Mouse (Mus musculus) limb, embryonic 12.5 days (tissue): ENCODE measurements around the gene Dok5. TPM values are rescaled to one million over a fixed set of nuclear protein-coding genes. Genes with fewer than 3 reads are reported as not detected.
A peak's percentile ranks its signal among the peaks of the same experiment; 100 is the strongest.

ENCODE experiments used
- ATAC-seq: fragments of 200-750 bp; cut with Nextera tagmentation; 2 replicates; pipeline ENCODE4 v1.8.0; 2017; ENCODE audit warnings: low read depth, moderate TSS enrichment; ENCODE audit not compliant: insufficient number of reproducible peaks, insufficient read depth, low FRiP score, low TSS enrichment
- H3K27ac ChIP-seq: fragments of 300-500 bp; sonication (generic); 2 replicates; pipeline ENCODE4 v1.5.1; 2016; ENCODE audit warnings: mild to moderate bottlenecking, moderate library complexity
- H3K27me3 ChIP-seq: fragments of 300-500 bp; sonication (generic); 2 replicates; pipeline ENCODE4 v1.6.1; 2016; ENCODE audit warnings: mild to moderate bottlenecking, moderate library complexity
- H3K36me3 ChIP-seq: fragments of 300-500 bp; sonication (generic); 2 replicates; pipeline ENCODE4 v1.6.1; 2016; ENCODE audit warnings: mild to moderate bottlenecking, moderate library complexity
- H3K4me1 ChIP-seq: fragments of 300-500 bp; sonication (generic); replicated peaks from 2 replicates; pipeline ENCODE4 v1.6.1; 2016
- H3K4me2 ChIP-seq: fragments of 300-500 bp; sonication (generic); 2 replicates; pipeline ENCODE4 v1.6.1; 2016; ENCODE audit warnings: mild to moderate bottlenecking, moderate library complexity
- H3K4me3 ChIP-seq: fragments of 300-500 bp; sonication (generic); replicated peaks from 2 replicates; pipeline ENCODE4 v1.5.1; 2016; ENCODE audit warnings: mild to moderate bottlenecking
- H3K9ac ChIP-seq: fragments of 300-500 bp; sonication (generic); replicated peaks from 2 replicates; pipeline ENCODE4 v1.6.1; 2016; ENCODE audit warnings: mild to moderate bottlenecking, moderate library complexity
- H3K9me3 ChIP-seq: fragments of 300-500 bp; sonication (generic); 2 replicates; pipeline ENCODE4 v1.6.1; 2016; ENCODE audit warnings: mild to moderate bottlenecking, moderate library complexity
- WGBS: fragments of 180-500 bp; shearing (Covaris S2); methylation state at CpG from one replicate; pipeline ENCODE4 v1.1.7; 2016; 5-methylcytosine and 5-hydroxymethylcytosine counted together
- polyA plus RNA-seq: library from polyadenylated mRNA; unstranded; fragments of >200 nt; fragmentation: Nextera tagmentation; extraction: Ambion mirVana; gene quantifications from 2 replicates; pipeline ENCODE4 v1.2.1, GENCODE M21; 2016

The Dok5 gene
- polyA plus RNA-seq, 1 experiment from 2014 or later = 4.9 TPM

DNA sequence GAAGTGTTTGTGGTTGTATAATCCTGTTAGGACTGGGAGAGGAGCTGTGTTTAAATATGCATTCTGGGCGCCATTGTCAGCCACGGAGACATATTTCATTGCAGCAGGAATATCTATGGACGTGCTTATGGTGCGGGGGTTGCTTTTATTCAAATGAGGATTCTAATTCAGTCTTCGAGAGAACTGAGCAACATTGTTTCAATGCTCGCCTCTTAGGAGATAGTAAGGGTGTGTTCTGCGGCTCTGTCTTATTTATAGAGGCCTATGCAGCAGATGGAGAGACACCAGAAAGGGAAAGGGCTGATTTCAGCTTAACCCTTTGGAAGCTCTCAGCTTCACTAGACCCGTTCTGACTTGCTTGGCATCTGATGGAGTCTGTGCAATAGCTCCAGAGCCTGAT lies 35.6 kb downstream of the Dok5 start:
- H3K4me2 ChIP-seq = no peak overlapping the region
- 78% methylated on average over 8 of the region's 8 CpGs for WGBS
- H3K9ac ChIP-seq = no peak overlapping the region

DNA sequence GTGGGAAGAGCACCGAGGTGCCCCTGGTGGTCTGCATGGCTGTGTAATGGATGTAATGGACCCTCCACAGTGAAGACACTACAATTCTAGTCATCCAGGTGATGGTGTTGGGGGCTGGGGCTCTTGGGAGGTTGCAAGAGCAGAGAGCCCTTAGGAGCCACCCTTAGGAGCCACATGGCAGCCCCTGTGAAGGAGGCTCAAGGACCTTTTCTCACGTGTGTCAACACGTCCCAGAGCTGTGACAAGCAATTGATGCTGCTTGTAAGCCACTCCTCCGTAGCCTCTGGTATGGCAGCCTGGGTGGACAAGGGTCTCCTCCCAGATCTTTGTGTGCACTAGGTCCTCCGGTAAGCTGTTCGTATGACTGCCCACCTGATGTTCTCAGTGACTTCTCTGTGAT lies 37.1 kb downstream of the Dok5 start:
- H3K27ac ChIP-seq = no peak overlapping the region

More for the DNA sequence above, 35.6 kb downstream of the Dok5 start:
- H3K4me1 ChIP-seq = peaks cover 9% of the 10 kb centered on the region
- no peak overlapping the region for H3K27ac ChIP-seq
- no peaks in the 10 kb centered on the region for H3K36me3 ChIP-seq
- peaks cover 9% of the 10 kb centered on the region; the same call in 1 of the 2 replicates for H3K27me3 ChIP-seq
- no peak overlapping the region for H3K4me3 ChIP-seq
- no peaks in the 10 kb centered on the region for H3K9me3 ChIP-seq
- ATAC-seq = no peak

GRCm38 (mm10) chr2:170771555-170771954 lies 39.9 kb downstream of the Dok5 start:
- ATAC-seq = no peak
- 29% methylated on average over 1 of the region's 1 CpGs for WGBS
- no peak overlapping the region for H3K4me3 ChIP-seq
- no peaks in the 10 kb centered on the region for H3K36me3 ChIP-seq
- H3K9me3 ChIP-seq = no peaks in the 10 kb centered on the region
- H3K4me2 ChIP-seq = no peak overlapping the region
- peaks cover 9% of the 10 kb centered on the region; the same call in 1 of the 2 replicates for H3K27me3 ChIP-seq
- H3K4me1 ChIP-seq = peaks cover 17% of the 10 kb centered on the region
- H3K27ac ChIP-seq = no peak overlapping the region
- no peak overlapping the region for H3K9ac ChIP-seq

More for the DNA sequence above, 37.1 kb downstream of the Dok5 start:
- no peak for ATAC-seq
- Histone ChIP-seq H3K27me3 (peaks cover 9% of the 10 kb centered on the region; the same call in 1 of the 2 replicates), H3K9ac (no peak overlapping the region), H3K4me3 (no peak overlapping the region), H3K4me1 (peaks cover 17% of the 10 kb centered on the region), H3K9me3 (no peaks in the 10 kb centered on the region), H3K4me2 (no peak overlapping the region), H3K36me3 (no peaks in the 10 kb centered on the region)
- WGBS = 76% methylated on average over 6 of the region's 6 CpGs

GRCm38 (mm10) chr2:170772126-170772884 lies 40.7 kb downstream of the Dok5 start:
- Histone ChIP-seq H3K4me1 (peaks cover 23% of the 10 kb centered on the region), H3K9ac (peak overlapping the region; percentile 42; the same call in 1 of the 2 replicates), H3K4me2 (peak overlapping the region; percentile 50), H3K4me3 (peak overlapping the region; percentile 13), H3K9me3 (no peaks in the 10 kb centered on the region), H3K36me3 (no peaks in the 10 kb centered on the region), H3K27me3 (peaks cover 9% of the 10 kb centered on the region; the same call in 1 of the 2 replicates), H3K27ac (no peak overlapping the region)
- no peak for ATAC-seq
- WGBS = 11% methylated on average over 19 of the region's 19 CpGs

GRCm38 (mm10) chr2:170772885-170773270 lies 41.3 kb downstream of the Dok5 start:
- peak overlapping the region; percentile 50; the same call in 1 of the 2 replicates for H3K4me2 ChIP-seq
- no peaks in the 10 kb centered on the region for H3K9me3 ChIP-seq
- H3K36me3 ChIP-seq = no peaks in the 10 kb centered on the region
- no peak overlapping the region for H3K27ac ChIP-seq
- no peak overlapping the region for H3K4me3 ChIP-seq
- peaks cover 24% of the 10 kb centered on the region for H3K4me1 ChIP-seq
- no peak for ATAC-seq
- WGBS = 60% methylated on average over 8 of the region's 8 CpGs
- H3K27me3 ChIP-seq = peaks cover 9% of the 10 kb centered on the region; the same call in 1 of the 2 replicates
- H3K9ac ChIP-seq = no peak overlapping the region

DNA sequence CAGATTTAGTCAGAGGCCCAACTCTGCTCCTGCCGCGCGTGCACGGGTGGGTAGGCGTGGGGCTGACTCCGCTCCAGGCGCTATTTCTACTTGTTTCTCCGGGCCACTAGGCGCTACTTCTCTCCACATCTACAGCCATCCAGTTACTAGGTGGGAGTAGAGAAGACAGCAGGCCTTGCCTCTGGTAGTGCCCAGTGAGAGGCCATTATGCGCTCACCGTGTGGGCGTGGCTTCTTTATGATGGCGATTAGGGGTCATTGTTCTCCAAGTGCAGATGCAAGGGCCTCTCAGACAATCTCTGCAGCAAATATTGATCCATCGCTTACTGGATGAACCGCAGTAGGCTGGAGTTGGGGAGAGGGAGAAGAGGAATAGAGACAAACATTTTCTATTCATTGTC lies 44.0 kb downstream of the Dok5 start:
- WGBS = 87% methylated on average over 15 of the region's 15 CpGs

GRCm38 (mm10) chr2:170776107-170776506 lies 44.5 kb downstream of the Dok5 start:
- H3K4me3 ChIP-seq = no peak overlapping the region
- peaks cover 5% of the 10 kb centered on the region; the same call in 1 of the 2 replicates for H3K27me3 ChIP-seq
- no peak overlapping the region for H3K27ac ChIP-seq
- H3K36me3 ChIP-seq = no peaks in the 10 kb centered on the region
- peaks cover 24% of the 10 kb centered on the region for H3K4me1 ChIP-seq
- H3K4me2 ChIP-seq = no peak overlapping the region
- ATAC-seq = no peak
- H3K9me3 ChIP-seq = no peaks in the 10 kb centered on the region
- 94% methylated on average over 11 of the region's 11 CpGs for WGBS
- no peak overlapping the region for H3K9ac ChIP-seq

More for the DNA sequence above, 44.0 kb downstream of the Dok5 start:
- no peak overlapping the region for H3K4me2 ChIP-seq
- H3K27me3 ChIP-seq = peaks cover 5% of the 10 kb centered on the region; the same call in 1 of the 2 replicates
- no peak for ATAC-seq
- H3K4me1 ChIP-seq = peaks cover 24% of the 10 kb centered on the region
- no peak overlapping the region for H3K9ac ChIP-seq
- no peaks in the 10 kb centered on the region for H3K36me3 ChIP-seq
- no peaks in the 10 kb centered on the region for H3K9me3 ChIP-seq
- no peak overlapping the region for H3K27ac ChIP-seq
- H3K4me3 ChIP-seq = no peak overlapping the region

GRCm38 (mm10) chr2:170777572-170777971 lies 46.0 kb downstream of the Dok5 start:
- no peaks in the 10 kb centered on the region for H3K36me3 ChIP-seq
- no peaks in the 10 kb centered on the region for H3K9me3 ChIP-seq
- H3K4me1 ChIP-seq = peaks cover 11% of the 10 kb centered on the region
- no peak overlapping the region for H3K4me2 ChIP-seq
- H3K9ac ChIP-seq = no peak overlapping the region
- no peak overlapping the region for H3K27ac ChIP-seq
- no peak overlapping the region for H3K4me3 ChIP-seq
- no peak for ATAC-seq
- H3K27me3 ChIP-seq = no peaks in the 10 kb centered on the region
- 88% methylated on average over 6 of the region's 6 CpGs for WGBS

GRCm38 (mm10) chr2:170780010-170780750 lies 48.6 kb downstream of the Dok5 start:
- Histone ChIP-seq H3K9me3 (no peaks in the 10 kb centered on the region), H3K27ac (no peak overlapping the region), H3K4me1 (peaks cover 7% of the 10 kb centered on the region; the same call in 1 of the 2 replicates), H3K36me3 (no peaks in the 10 kb centered on the region), H3K4me2 (no peak overlapping the region), H3K9ac (no peak overlapping the region), H3K4me3 (no peak overlapping the region), H3K27me3 (no peaks in the 10 kb centered on the region)
- 91% methylated on average over 11 of the region's 11 CpGs for WGBS
- ATAC-seq = no peak

DNA sequence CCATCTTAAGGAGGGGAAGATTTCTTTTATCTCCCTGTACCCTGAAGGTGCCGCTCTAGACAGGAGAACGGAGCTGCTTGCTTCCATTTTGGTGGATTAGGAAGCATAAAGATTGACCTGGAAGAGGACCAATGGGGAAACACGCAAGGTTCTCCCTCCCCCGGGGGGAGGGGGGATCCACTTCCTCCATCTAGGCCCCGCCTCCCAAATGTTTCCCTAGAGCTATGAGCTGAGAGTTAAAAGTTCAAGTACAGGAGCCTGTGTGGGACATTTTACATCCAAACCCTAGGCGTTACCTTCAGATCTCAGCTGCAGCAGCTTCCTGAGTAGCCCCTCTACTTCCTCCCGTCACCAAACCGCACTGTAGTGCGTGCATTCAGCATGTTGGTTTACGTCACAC lies 56.5 kb downstream of the Dok5 start:
- Histone ChIP-seq H3K36me3 (no peaks in the 10 kb centered on the region), H3K9ac (no peak overlapping the region), H3K4me3 (no peak overlapping the region), H3K4me2 (no peak overlapping the region), H3K4me1 (no peaks in the 10 kb centered on the region), H3K27me3 (no peaks in the 10 kb centered on the region), H3K27ac (no peak overlapping the region), H3K9me3 (peaks cover 4% of the 10 kb centered on the region; the same call in 1 of the 2 replicates)
- 94% methylated on average over 10 of the region's 10 CpGs for WGBS
- ATAC-seq = no peak

DNA sequence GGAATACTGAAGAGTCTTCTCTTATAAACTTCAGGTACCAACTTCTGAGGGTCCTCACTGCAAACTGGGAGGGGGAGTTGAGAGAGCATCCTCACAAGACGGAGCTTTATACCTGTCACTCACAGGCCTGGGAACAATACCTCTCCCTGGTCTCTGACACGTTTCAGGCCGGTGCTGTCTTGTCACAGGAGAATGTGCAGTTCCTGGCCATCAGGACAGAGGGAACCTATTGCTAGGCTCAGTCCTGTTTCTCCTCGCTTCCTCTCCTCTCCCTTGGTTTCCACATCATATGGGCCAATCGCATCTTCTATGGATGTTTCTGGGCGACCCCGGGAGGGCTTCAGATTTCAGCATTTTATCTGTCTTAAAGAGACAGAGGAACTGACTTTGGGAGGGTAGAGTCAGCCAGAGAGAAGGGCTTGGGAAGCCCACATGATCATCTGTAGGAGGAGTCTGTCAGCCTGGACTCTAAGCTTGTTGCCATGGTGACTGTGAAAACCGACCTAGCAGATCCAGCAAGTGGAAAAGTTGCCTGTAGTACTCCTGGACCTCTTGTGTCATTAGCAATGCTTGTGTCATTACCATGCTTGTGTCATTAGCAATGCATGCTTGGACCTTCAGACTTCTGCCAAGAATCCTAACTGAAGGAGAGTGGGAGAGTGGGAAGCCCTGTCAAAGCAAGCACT lies 59.9 kb downstream of the Dok5 start:
- H3K27me3 ChIP-seq = no peaks in the 10 kb centered on the region
- H3K9me3 ChIP-seq = peaks cover 4% of the 10 kb centered on the region; the same call in 1 of the 2 replicates
- ATAC-seq = no peak
- H3K4me2 ChIP-seq = no peak overlapping the region
- no peaks in the 10 kb centered on the region for H3K4me1 ChIP-seq
- H3K36me3 ChIP-seq = no peaks in the 10 kb centered on the region
- no peak overlapping the region for H3K4me3 ChIP-seq
- H3K27ac ChIP-seq = no peak overlapping the region
- no peak overlapping the region for H3K9ac ChIP-seq
- WGBS = 36% methylated on average over 8 of the region's 8 CpGs
